Mouse (Mus musculus): ENCODE results near the gene Dlx5. TPM values are rescaled to one million over a fixed set of nuclear protein-coding genes. Genes with fewer than 3 reads are reported as not detected.

The Dlx5 gene
- total and polyA plus RNA-seq, 3 experiments: not detected

DNA sequence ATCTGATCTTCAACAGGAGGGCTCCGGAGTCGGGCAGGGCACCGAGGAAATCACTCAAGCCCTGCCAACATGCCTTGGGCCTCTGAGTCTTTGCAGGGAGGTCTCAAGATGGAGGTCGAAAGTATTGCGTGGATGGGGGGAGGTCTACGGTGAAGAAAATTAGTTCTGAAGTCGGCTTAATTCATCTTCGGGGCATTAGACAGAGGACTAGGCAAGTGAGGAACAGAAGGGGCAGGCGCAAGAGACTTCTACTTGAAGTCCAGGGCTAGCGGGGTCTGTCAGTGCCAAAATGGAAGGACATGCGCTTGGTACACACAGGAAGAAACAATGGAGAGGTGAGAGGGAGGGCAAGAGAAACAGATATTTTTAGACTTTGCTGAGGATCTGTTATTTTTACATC is 6.7 kb downstream of the Dlx5 start:
- dilution Hi-C loops (cut with MboI; ENCODE audit: extremely low pct_ligation_motif_present, extremely low pct_unique_long_range_greater_than_20kb, low sequenced_read_pairs): no loop called here
- H3K79me2 ChIP-seq (replicated peaks; ENCODE audit: control insufficient read depth, extremely low read depth, insufficient read depth, poor library complexity, severe bottlenecking): no peaks in the 10 kb centered on the region
- TF ChIP-seq JUND (conservative IDR thresholded peaks at IDR 0.05; ENCODE audit: low read depth, low read length): no peak
- TF ChIP-seq MAZ (IDR thresholded peaks at IDR 0.05; ENCODE audit: low read depth, low read length): no peak
- TF ChIP-seq USF2 (conservative IDR thresholded peaks at IDR 0.05; ENCODE audit: low read depth, low read length): no peak
- TF ChIP-seq NRF1 (IDR thresholded peaks at IDR 0.05; ENCODE audit: low read depth, low read length): no peak
- no peak for TF ChIP-seq RAD21 (IDR thresholded peaks at IDR 0.05; ENCODE audit: low read depth, low read length)
- no peak for TF ChIP-seq ZC3H11A (IDR thresholded peaks at IDR 0.05; ENCODE audit: low read depth, low read length)
- no peak for TF ChIP-seq ELF1 (IDR thresholded peaks at IDR 0.05; ENCODE audit: low read depth, low read length)
- TF ChIP-seq ZKSCAN1 (IDR thresholded peaks at IDR 0.05; ENCODE audit: borderline replicate concordance, low read depth, low read length): no peak
- no peak for TF ChIP-seq SMC3 (IDR thresholded peaks at IDR 0.05; ENCODE audit: low read depth, low read length)
- TF ChIP-seq BHLHE40 (IDR thresholded peaks at IDR 0.05; ENCODE audit: low read depth, low read length): no peak
- TF ChIP-seq UBTF (IDR thresholded peaks at IDR 0.05; ENCODE audit: low read depth, low read length): no peak
- TF ChIP-seq JUN (IDR thresholded peaks at IDR 0.05; ENCODE audit: insufficient read depth, low read depth, low read length): no peak
- no peak for TF ChIP-seq MAX (IDR thresholded peaks at IDR 0.05; ENCODE audit: low read length)
- TF ChIP-seq CHD2 (IDR thresholded peaks at IDR 0.05; ENCODE audit: low read length): no peak
- no peak for TF ChIP-seq ZMIZ1 (IDR thresholded peaks at IDR 0.05; ENCODE audit: low read depth, low read length)
- no peak for TF ChIP-seq MEF2A (IDR thresholded peaks at IDR 0.05; ENCODE audit: borderline replicate concordance, low read depth, low read length)
- no peak for DNase-seq (ENCODE audit: extremely low read depth)
- H3K9me3 ChIP-seq (replicated peaks; ENCODE audit: low read length): no peaks in the 10 kb centered on the region
- no peak overlapping the region for H3K4me3 ChIP-seq (replicated peaks in 1 of 3; ENCODE audit: low read depth in 2 of 3, low read length in 2 of 3, poor library complexity in 1 of 3)
- H3K4me1 ChIP-seq (ENCODE audit: control insufficient read depth in 1 of 2, insufficient read depth in 2 of 2): no peaks in the 10 kb centered on the region
- H3K36me3 ChIP-seq (replicated peaks in 1 of 2; ENCODE audit: control insufficient read depth in 1 of 2, insufficient read depth in 1 of 2, low read length in 1 of 2): no peaks in the 10 kb centered on the region
- in situ Hi-C loops (cut with MboI; ENCODE audit: low pct_ligation_motif_present, low pct_unique_long_range_greater_than_20kb, low sequenced_read_pairs): loop anchor here (25.0 kb wide), 2 partner anchors 588 to 763 kb away; no protein-coding TSS in a partner anchor
- H3K9ac ChIP-seq (ENCODE audit: insufficient read depth, low read depth): no peak overlapping the region
- H3K27me3 ChIP-seq (replicated peaks): no peaks in the 10 kb centered on the region
- H3K27ac ChIP-seq (ENCODE audit: insufficient read depth, low read depth): no peak overlapping the region
- no peak overlapping the region for H3K4me2 ChIP-seq (ENCODE audit: insufficient read depth, low read depth, poor library complexity, severe bottlenecking)

GRCm38 (mm10) chr6:6874073-6874771 is 7.7 kb downstream of the Dlx5 start:
- Histone ChIP-seq H3K4me1 (ENCODE audit: control insufficient read depth in 1 of 2, insufficient read depth in 2 of 2) (no peaks in the 10 kb centered on the region), H3K36me3 (replicated peaks in 1 of 2; ENCODE audit: control insufficient read depth in 1 of 2, insufficient read depth in 1 of 2, low read length in 1 of 2) (no peaks in the 10 kb centered on the region), H3K4me2 (ENCODE audit: insufficient read depth, low read depth, poor library complexity, severe bottlenecking) (no peak overlapping the region), H3K27me3 (replicated peaks) (no peaks in the 10 kb centered on the region), H3K27ac (ENCODE audit: insufficient read depth, low read depth) (no peak overlapping the region), H3K4me3 (replicated peaks in 1 of 3; ENCODE audit: low read depth in 2 of 3, low read length in 2 of 3, poor library complexity in 1 of 3) (no peak overlapping the region), H3K9me3 (replicated peaks; ENCODE audit: low read length) (no peaks in the 10 kb centered on the region), H3K79me2 (replicated peaks; ENCODE audit: control insufficient read depth, extremely low read depth, insufficient read depth, poor library complexity, severe bottlenecking) (no peaks in the 10 kb centered on the region), H3K9ac (ENCODE audit: insufficient read depth, low read depth) (no peak overlapping the region)
- dilution Hi-C loops (cut with MboI; ENCODE audit: extremely low pct_ligation_motif_present, extremely low pct_unique_long_range_greater_than_20kb, low sequenced_read_pairs) (no loop called here), in situ Hi-C loops (cut with MboI; ENCODE audit: low pct_ligation_motif_present, low pct_unique_long_range_greater_than_20kb, low sequenced_read_pairs) (no loop called here)
- TF ChIP-seq RAD21 (IDR thresholded peaks at IDR 0.05; ENCODE audit: low read depth, low read length) (no peak), PAX5 (IDR thresholded peaks at IDR 0.05; ENCODE audit: low read length) (no peak), CHD2 (IDR thresholded peaks at IDR 0.05; ENCODE audit: low read length) (no peak), USF1 (IDR thresholded peaks at IDR 0.05; ENCODE audit: low read depth, low read length) (no peak), TBP (conservative IDR thresholded peaks at IDR 0.05; ENCODE audit: low read depth, low read length) (no peak), MAX (IDR thresholded peaks at IDR 0.05; ENCODE audit: low read length) (no peak), BHLHE40 (IDR thresholded peaks at IDR 0.05; ENCODE audit: low read depth, low read length) (no peak)
- DNase-seq (ENCODE audit: extremely low read depth): no peak

Data from CH12.LX (cell line).